Mouse (Mus musculus): ENCODE results near the gene Neurog3. TPM values are rescaled to one million over a fixed set of nuclear protein-coding genes. Genes with fewer than 3 reads are reported as not detected.

The Neurog3 gene
- polyA plus RNA-seq, 1 experiment from 2014 or later, result 8.3 TPM

Other genes starting within 250 kb of the Neurog3 start
- gene Col13a1, start 154.0 kb upstream of the Neurog3 start, polyA plus RNA-seq (2015; fragmentation: Nextera tagmentation; extraction: Ambion mirVana), result 6.8 TPM in 2 replicates
- 24.2 and 27.4 TPM in 2 replicates for gene Fam241b, start 10.8 kb downstream of the Neurog3 start, polyA plus RNA-seq (2015; fragmentation: Nextera tagmentation; extraction: Ambion mirVana)
- 57.6 and 58.4 TPM in 2 replicates for gene Tspan15, start 98.2 kb downstream of the Neurog3 start, polyA plus RNA-seq (2015; fragmentation: Nextera tagmentation; extraction: Ambion mirVana)
- 0.62 and 0.64 TPM in 2 replicates for gene Tacr2, start 119.3 kb downstream of the Neurog3 start, polyA plus RNA-seq (2015; fragmentation: Nextera tagmentation; extraction: Ambion mirVana)
- gene Hk1, start 246.8 kb downstream of the Neurog3 start, polyA plus RNA-seq (2015; fragmentation: Nextera tagmentation; extraction: Ambion mirVana), result 43.2 and 45.8 TPM in 2 replicates

All from stomach, embryonic 15.5 days (tissue).